Mouse (Mus musculus) common myeloid progenitor, adult 5-6 weeks (primary cell): ENCODE results near the gene Ulk4. TPM values are rescaled to one million over a fixed set of nuclear protein-coding genes. Genes with fewer than 3 reads are reported as not detected.

ENCODE experiments used
- ATAC-seq: replicated peaks from 2 replicates; pipeline ENCODE4 v1.8.0; 2016; ENCODE audit warnings: low read depth, mild to moderate bottlenecking, moderate TSS enrichment, inconsistent platforms; ENCODE audit not compliant: poor library complexity, severe bottlenecking
- total RNA-seq: library from RNA; stranded (forward); fragments of 200-1000, 187-1606 nt; gene quantifications from 2 replicates; pipeline ENCODE4 v1.2.3, GENCODE M21; 2017

Ulk4 gene
- total RNA-seq, 1 experiment from 2014 or later, result 4.0 TPM

- ATAC-seq, result no peak
Measured at GRCm38 (mm10) chr9:120994223-120995155, 282.5 kb downstream of the Ulk4 start.

DNA sequence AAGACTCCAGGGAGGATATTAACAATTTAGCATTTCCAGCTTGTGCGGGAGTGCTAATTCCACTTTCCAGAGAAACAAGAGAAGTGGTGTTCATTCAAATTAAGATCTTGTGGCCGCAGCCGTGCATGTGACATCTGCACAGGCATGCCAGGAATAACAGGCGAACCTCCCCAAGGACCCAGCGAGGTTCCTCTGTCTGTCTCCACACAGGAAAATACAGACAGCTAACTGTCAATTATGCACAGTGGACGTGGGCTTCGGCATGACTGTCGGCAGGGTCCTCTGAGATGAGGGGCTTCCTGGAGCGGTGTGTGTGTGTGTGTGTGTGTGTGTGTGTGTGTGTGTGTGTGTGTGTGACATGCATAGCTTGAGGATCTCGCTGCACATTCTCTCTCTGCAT lies 284.0 kb downstream of the Ulk4 start:
- no peak for ATAC-seq

GRCm38 (mm10) chr9:120991801-120992200 lies 285.2 kb downstream of the Ulk4 start:
- no peak for ATAC-seq

GRCm38 (mm10) chr9:120989806-120990700 lies 286.9 kb downstream of the Ulk4 start:
- ATAC-seq, result no peak

- no peak for ATAC-seq
Measured at GRCm38 (mm10) chr9:120988088-120988487, 288.9 kb downstream of the Ulk4 start.

GRCm38 (mm10) chr9:120986994-120987393 lies 290.0 kb downstream of the Ulk4 start:
- ATAC-seq, result no peak

DNA sequence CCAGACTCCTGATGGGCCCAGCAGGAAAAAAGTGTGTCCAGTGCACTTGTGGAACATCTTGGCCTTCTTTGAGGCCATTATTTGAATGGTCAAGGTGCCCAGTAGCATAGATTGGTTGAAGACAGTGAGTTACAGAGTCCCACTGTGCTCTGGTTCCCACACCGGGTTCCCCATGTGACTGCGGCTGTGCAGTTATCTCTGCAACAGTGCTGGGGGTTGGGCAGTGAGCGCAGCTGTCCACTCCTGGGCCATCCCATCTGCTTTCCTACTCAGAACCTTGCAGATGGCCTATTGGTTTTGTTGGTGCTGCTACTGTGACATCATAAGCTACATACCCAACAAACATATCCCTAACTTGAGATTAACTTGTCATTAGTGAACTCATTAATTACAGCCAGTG lies 290.7 kb downstream of the Ulk4 start:
- ATAC-seq, result no peak

DNA sequence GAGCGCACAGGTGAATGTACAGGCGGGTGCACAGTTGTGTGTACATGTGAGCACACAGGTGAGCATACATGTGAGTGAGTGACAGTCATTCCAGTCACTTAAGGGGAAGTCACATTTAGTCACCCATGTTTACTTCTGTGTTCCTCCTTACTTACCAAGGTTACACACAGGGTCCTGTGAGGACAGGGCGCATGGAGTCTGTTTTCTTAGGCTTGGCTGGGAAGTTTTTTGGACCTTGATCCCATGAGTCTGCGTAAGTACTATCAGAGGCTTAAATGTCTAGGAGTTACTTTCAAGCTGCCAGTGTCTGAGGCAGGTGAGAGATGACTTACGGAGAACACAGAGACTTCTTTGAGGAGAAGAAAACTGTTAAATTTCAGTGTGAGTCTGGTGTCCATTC lies 291.5 kb downstream of the Ulk4 start:
- no peak for ATAC-seq

DNA sequence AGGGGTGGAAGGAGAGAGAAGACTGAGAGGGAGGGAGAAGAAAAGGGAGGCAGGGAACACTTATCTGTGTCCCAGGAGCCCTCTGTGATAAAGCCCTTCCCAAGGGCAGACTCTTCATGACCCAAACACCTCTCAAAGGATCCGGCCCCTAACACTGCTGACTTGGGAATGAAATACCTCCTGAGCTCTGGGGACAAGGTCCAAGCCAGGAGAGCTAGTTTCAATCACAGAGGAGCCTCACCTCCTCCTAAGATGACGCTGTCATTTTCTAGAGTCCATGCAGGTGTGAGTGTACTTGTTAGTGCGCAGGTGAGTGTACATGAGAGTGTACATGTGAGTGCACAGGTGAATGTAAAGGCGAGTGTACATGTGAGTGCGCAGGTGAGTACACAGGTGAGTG lies 292.0 kb downstream of the Ulk4 start:
- ATAC-seq, result no peak

DNA sequence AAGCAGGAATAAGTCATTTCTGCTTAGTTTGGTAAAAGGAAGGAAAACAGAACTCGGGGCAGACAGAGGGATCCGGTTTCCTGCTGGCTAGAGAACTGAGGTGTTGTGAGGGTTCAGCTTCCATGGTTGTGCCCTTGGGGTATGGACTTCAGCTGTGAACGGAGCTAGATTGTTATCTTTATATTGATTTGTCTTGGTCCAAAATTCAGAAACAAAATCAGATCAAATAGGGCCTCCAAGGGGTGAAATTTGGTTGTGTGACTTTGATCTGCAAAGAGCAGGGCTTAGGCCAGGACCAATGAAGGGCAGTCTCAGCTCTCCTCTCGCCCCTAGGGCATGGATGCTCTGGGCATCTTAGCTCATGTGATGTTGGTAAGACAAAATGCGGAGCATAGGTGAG lies 292.5 kb downstream of the Ulk4 start:
- no peak for ATAC-seq

GRCm38 (mm10) chr9:120983849-120984248 lies 293.1 kb downstream of the Ulk4 start:
- no peak for ATAC-seq

GRCm38 (mm10) chr9:120981777-120982176 lies 295.2 kb downstream of the Ulk4 start:
- ATAC-seq, result no peak

- ATAC-seq, result no peak
Measured at GRCm38 (mm10) chr9:120976856-120977255, 300.1 kb downstream of the Ulk4 start.

- ATAC-seq, result no peak
Measured at GRCm38 (mm10) chr9:120976158-120976557, 300.8 kb downstream of the Ulk4 start.

DNA sequence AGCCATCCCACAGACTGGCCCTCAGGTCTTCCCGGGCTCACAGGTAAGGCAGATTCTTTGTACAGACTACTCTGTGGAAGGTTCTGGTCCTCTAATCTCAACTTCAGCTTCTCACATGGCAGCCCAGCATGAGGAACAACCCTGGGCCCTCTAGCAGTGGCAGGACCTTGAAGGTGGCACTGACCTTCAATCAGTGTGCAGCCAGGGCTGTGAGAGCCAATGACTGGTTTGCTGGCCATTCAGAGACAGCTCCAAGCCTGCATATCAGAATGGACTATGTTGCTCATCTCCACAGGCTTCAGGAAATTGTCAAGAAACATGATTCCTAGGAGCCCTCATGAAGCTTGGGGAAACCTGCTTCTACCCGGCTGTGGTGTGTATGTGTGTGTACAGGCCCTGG lies 302.8 kb downstream of the Ulk4 start:
- ATAC-seq, result no peak

- no peak for ATAC-seq
Measured at GRCm38 (mm10) chr9:120973026-120973515, 303.9 kb downstream of the Ulk4 start.

GRCm38 (mm10) chr9:120965007-120965406 lies 312.0 kb downstream of the Ulk4 start:
- ATAC-seq, result no peak

DNA sequence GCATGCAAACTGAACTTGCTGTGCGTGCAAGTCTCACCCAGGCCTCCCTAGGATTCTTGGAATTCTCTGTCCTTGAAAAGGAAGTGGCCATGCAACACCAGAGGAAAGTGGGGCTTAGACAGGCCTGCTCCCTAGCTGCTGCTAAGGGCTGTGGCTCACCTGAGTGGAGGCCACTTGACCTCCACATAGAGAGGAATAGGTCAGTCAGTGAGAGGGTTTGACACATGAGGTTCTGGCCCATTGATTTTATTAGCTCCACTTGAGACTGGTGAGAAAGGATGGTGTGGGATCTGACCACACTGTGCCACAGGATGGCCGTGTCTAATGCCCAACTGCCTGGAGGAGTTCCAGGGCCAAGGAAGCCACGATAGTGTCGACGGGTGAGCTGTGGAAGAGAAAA lies 312.8 kb downstream of the Ulk4 start:
- no peak for ATAC-seq

DNA sequence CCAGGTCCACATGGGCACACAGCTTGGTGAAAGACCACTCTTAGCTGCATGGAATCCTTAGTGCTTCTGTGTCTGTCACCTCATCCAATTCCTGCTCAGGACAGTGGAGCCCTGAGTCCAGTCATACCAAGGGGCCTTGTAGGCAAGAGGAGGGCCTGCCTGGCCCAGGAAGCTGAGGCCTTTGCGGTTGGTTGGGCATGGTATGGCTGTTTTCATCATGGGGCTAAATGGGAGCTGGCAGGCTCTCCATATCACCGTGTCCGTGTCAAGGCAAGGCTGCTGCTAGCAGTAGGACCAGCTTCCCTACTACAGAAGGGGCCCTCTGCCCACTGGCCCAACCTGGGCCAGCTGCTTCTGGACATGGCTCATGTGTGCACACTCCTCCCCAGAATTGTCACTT lies 313.3 kb downstream of the Ulk4 start:
- no peak for ATAC-seq

GRCm38 (mm10) chr9:120963104-120963503 lies 313.9 kb downstream of the Ulk4 start:
- ATAC-seq, result no peak
